Mouse (Mus musculus): Measurements from ENCODE around the gene Mkrn2os. TPM values are rescaled to one million over a fixed set of nuclear protein-coding genes. Genes with fewer than 3 reads are reported as not detected.

Gene Mkrn2os
- polyA plus RNA-seq, 2 experiments from 2014 or later: 0.70 TPM; not detected in 1

- no peak for ATAC-seq
Observed at GRCm38 (mm10) chr6:115582328-115583115, 9.9 kb downstream of the Mkrn2os start.

DNA sequence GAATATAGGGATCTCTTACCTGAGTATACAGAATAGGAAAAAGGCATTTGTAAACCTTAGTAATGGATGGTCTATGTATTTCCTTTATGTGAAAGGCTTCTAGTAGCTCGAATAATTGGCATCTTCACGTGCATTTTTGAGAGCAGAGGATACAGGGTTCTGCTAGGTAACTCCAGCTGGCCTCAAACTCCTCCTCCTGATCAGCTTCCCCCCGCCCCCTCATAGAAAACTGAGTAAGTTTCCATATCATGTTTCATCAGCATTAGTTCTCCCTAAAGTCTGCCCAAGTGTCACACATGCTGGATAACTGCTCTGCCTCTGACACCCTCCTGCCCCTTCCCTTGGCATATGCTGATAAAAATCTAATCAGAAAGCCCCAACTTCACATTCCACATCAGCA is 11.6 kb downstream of the Mkrn2os start:
- ATAC-seq: no peak

DNA sequence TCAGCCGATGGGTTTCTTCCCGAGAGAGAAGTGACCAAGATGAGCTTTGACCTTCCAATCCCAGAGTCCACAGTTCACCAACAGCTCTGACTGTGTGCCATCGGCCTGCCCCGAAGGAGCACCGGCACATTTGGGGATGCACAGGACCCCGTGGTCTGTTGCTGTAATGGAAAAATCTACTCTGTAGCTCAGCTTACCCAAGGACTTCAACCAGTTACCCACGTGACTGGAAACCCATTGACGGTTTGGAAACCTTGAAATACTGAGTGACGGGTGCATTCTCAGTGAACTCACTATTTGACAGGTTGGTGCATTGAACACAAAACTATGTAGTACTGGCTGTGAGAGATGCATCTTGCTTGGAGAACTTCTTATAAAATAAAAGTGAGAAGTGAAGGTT is 14.4 kb downstream of the Mkrn2os start:
- ATAC-seq: peak; percentile 68

DNA sequence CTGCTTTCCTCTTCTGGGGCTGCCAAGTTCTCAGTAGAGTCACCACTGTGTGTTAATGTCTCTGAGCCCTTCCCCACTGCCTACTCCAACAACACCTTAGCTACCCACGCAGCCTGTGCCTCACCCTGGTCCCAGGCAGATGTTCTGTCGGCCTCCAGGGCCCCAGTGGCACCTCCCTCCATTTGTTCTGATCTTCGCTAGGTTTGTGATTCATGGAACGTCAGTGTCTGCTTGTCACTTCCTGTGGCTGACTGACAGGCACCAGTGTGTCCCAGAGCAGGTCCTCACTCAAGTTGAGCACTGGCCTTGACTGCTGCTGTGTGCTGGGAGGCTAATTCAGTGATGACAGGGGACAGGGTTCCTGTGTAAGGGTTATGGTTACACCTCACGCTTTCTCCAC is 15.0 kb downstream of the Mkrn2os start:
- ATAC-seq: peak; percentile 73

- peak; percentile 42 for ATAC-seq
Observed at GRCm38 (mm10) chr6:115574171-115574570, 18.2 kb downstream of the Mkrn2os start.

- no peak for ATAC-seq
Observed at GRCm38 (mm10) chr6:115565479-115566045, 26.8 kb downstream of the Mkrn2os start.

- no peak for ATAC-seq
Observed at GRCm38 (mm10) chr6:115559651-115560632, 32.4 kb downstream of the Mkrn2os start.

- ATAC-seq: no peak
Observed at GRCm38 (mm10) chr6:115558176-115558575, 34.2 kb downstream of the Mkrn2os start.

- no peak for ATAC-seq
Observed at GRCm38 (mm10) chr6:115555485-115555884, 36.9 kb downstream of the Mkrn2os start.

DNA sequence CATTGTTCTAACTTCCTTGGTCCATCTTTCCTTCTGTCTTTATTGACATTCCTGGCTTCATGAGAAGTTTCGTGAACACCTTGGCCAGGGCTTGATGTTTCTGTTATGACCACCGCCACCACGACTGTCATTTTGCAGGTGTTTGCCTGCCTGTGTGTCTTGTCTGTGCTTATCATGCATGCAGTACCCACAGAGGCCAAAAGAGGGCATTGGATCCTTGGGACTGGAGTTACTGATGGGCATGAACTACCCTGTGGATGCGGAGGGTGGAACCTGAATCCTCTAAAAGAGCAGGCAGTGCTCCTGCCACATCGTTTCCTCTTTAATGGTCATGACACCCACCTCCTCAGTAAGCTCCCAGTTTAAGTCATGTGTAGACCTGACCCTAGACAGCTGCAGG is 46.1 kb downstream of the Mkrn2os start:
- no peak for ATAC-seq

- peak; percentile 95 for ATAC-seq
Observed at GRCm38 (mm10) chr6:115544442-115544970, 47.9 kb downstream of the Mkrn2os start, which contains the start of gene Tsen2. TSS of gene Tsen2 (plus strand) at chr6:115544664.

DNA sequence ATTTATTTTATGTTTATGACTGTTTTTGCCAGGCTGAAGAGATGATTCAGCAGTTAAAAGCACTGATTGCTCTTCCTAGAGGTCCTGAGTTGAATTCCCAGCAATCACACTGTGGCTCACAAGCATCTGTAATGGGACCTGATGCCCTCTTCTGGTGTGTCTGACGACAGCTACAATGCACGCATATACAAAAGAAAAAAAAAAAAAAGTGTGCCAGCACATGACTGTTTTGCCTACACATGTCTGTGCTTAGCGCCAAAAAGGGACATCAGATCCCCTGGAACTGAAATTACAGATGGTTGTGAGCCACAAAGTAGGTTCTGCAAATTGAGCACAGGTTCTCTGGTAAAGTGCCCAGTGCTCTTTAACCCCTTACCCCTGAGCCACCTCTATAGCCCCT is 50.0 kb downstream of the Mkrn2os start:
- no peak for ATAC-seq

DNA sequence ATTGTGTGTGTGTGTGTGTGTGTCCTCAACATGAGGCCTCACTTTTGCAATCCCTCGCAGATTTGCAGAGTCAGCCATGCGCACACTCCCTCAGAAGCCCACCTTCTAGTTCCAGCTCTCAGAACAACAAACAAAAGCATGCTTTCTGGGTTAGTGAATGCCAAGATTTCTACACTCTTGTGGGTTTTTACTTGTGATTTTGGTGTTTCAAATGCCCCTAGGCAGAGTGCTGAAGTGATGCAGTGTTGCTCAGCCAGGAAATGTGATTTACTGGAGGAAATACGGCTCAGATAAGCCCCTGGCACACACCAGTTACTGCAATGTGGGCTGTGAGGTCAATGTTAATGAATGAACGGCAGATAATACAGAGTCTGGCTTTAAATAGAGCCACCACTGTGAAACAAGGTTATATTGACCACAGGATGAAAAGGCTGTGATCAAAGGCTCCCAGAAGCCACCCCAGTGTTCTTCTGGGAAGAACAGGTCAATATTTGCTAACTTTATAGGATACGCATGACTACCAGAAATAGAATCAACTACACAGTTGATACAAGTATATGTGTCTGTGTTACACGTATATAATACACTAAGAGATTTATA is 50.6 kb downstream of the Mkrn2os start:
- no peak for ATAC-seq

DNA sequence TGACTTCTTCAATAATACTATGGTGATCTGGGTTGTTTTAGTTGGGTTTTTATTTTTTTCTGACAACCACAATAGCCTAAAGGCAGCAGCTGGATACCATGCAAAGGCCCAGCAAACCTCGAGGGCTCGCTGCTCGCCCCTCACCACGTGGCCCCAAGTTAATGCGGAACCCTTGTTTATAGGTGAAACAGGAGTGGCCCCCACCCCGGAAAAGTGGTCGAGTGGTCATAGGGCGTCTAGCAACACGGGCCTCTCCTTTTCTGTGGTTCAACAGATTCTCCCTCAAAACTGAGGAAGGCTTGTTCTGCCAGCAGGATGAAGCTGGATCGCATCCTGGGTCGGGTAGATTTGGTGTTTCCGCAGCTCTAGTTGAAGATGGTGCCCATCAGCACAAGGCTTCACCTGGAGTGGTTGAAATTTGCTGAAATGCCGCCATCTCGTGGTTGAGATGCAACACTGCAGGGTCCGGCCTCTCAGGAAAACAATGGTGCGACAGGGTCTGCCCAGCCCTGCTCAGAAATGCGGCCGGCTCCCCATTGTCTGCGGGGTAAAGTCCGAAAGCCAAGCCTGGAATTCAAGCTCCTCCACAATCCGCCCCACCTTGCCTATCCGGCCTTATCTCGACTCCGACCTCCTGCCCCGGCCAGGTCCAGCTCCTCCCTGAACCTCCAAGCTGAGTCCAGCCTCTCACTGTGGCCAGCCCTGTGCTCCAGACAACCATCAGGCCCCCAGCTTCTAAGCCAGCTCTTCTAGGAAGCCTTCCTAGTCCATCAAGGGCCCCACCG is 53.5 kb downstream of the Mkrn2os start:
- peak; percentile 95 for ATAC-seq

- ATAC-seq: no peak
Observed at GRCm38 (mm10) chr6:115536169-115536568, 56.2 kb downstream of the Mkrn2os start.

DNA sequence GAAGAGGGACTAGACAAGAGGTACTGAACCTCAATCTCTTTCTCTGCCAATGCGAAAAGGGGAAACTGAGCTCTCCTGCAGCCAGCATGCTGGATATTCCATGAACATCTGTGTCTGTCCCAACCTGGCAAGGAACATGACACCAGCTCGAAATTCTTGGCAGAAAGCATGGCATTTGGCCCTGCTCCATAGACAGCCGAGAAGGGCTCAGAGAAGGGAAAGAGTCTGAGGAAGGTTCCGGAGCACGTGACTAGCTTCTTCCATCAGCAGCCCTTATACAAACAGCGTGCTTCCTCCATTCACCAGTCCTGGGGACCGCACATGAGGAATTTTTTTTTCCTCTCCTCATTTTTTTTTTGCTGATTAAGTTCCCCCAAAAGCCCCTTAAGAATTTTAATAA is 57.8 kb downstream of the Mkrn2os start:
- ATAC-seq: no peak

Other genes with a start within 250 kb of the Mkrn2os start
- gene Pparg, start 231.6 kb downstream of the Mkrn2os start, polyA plus RNA-seq (2017; shearing (Covaris generic)): 1 to 10 TPM; 1.0 to 2.6 TPM
- 10 to 100 TPM; 13.0 to 16.5 TPM for gene Tsen2, start 47.9 kb downstream of the Mkrn2os start, polyA plus RNA-seq (2017; shearing (Covaris generic))
- gene Mkrn2, start 9.3 kb upstream of the Mkrn2os start, polyA plus RNA-seq (2017; shearing (Covaris generic)): 10 to 100 TPM; 42.2 to 45.6 TPM
- gene Raf1, start 84.1 kb upstream of the Mkrn2os start, polyA plus RNA-seq (2017; shearing (Covaris generic)): 10 to 100 TPM; 46.4 to 51.6 TPM
- gene Tmem40, start 169.8 kb upstream of the Mkrn2os start, polyA plus RNA-seq (2017; shearing (Covaris generic)): not detected
- gene Cand2, start 182.0 kb upstream of the Mkrn2os start, polyA plus RNA-seq (2017; shearing (Covaris generic)): 1 to 10 TPM; 3.7 to 4.5 TPM
- gene Rpl32, start 216.2 kb upstream of the Mkrn2os start, polyA plus RNA-seq (2017; shearing (Covaris generic)): 1,000 to 10,000 TPM; 6,591 to 8,533 TPM
- under 1 TPM in 1 of 2 experiments, not detected in 1; 0.20 TPM for gene Efcab12, start 245.8 kb upstream of the Mkrn2os start, polyA plus RNA-seq (2017; shearing (Covaris generic))

All from CD4-positive, CD25-positive, alpha-beta regulatory T cell, adult 4 months (primary cell).